Mouse (Mus musculus): Measurements from ENCODE around the gene Wdr90. TPM values are rescaled to one million over a fixed set of nuclear protein-coding genes. Genes with fewer than 3 reads are reported as not detected.

The Wdr90 gene
- polyA plus RNA-seq, 2 experiments, result 7.5 to 18.1 TPM

- peak overlapping the region; percentile 57 to 62 for H3K4me3 ChIP-seq (ENCODE audit: insufficient read depth in 1 of 2, low read depth in 2 of 2, low read length in 2 of 2)
- DNase-seq (ENCODE audit: low read depth in 3 of 3, low spot score in 3 of 3) (no peak), ATAC-seq (ENCODE audit: insufficient read depth) (peak; percentile 8; the same call in 1 of the 2 replicates)
- WGBS (ENCODE audit: insufficient replicate concordance), result under 1% methylated on average over 37 of the region's 37 CpGs
- H3K4me2 ChIP-seq (ENCODE audit: low read depth), result peak overlapping the region; percentile 92
- H3K9me3 ChIP-seq (ENCODE audit: control insufficient read depth, low read length), result no peaks in the 10 kb centered on the region
- peaks cover 11 to 22% of the 10 kb centered on the region in 2 experiments for H3K4me1 ChIP-seq (replicated peaks; ENCODE audit: control insufficient read depth in 2 of 2, insufficient read depth in 2 of 2, low read length in 1 of 2)
- peak overlapping the region; percentile 74 for H3K9ac ChIP-seq (replicated peaks)
- TF ChIP-seq CTCF (IDR thresholded peaks at IDR 0.05; ENCODE audit: low read depth) (peak; percentile 11; the same call in 1 of the 2 replicates), EP300 (IDR thresholded peaks at IDR 0.05; ENCODE audit: low read depth) (no peak)
- no peaks in the 10 kb centered on the region for H3K27me3 ChIP-seq (ENCODE audit: control insufficient read depth, insufficient read depth, low read length)
- H3K27ac ChIP-seq, result no peak overlapping the region
- H3K36me3 ChIP-seq (replicated peaks; ENCODE audit: control insufficient read depth, insufficient read depth, low read depth), result no peaks in the 10 kb centered on the region
These were observed 65.0 kb downstream of the Wdr90 start for GRCm38 (mm10) chr17:25796211-25796771.

DNA sequence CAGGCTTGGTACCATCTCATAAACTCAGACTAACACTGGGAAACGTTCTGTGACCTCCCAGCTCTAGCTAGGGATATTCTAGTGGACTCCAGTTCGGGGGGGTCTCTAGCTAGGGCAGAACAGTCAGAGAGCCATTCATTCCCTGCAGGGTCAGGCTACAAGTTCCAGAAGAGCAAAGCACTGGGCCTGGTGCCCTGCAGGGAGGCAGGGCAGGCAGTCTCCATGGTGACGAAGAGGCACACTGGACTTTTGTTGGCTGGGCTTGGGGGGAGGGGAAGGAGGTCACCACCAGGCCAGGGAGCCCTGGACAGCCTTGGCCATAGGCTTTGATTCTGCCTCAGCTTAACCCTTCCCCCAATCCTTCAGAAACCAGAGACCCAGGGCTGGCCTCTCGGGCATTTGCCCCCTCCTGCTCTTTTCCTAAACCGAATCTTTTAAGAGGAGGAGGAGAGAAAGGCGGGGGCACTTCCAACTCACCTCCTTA, 65.7 kb downstream of the Wdr90 start, which contains the start of gene AC134908.4:
Gene AC134908.4 (minus strand): TSS at position 51 of the 484 bp plus-strand sequence.
- 44% methylated on average over 6 of the region's 6 CpGs for WGBS (ENCODE audit: insufficient replicate concordance)
- no peak for ATAC-seq (ENCODE audit: insufficient read depth)
- Histone ChIP-seq H3K4me2 (ENCODE audit: low read depth) (peak within 1 kb of the TSS; percentile 92), H3K4me3 (ENCODE audit: insufficient read depth in 1 of 2, low read depth in 2 of 2, low read length in 2 of 2) (peak within 1 kb of the TSS; percentile 57 to 62), H3K9ac (replicated peaks) (peak within 1 kb of the TSS; percentile 74), H3K9me3 (ENCODE audit: control insufficient read depth, low read length) (no peaks in the 10 kb centered on the region), H3K27ac (no peak within 1 kb of the TSS), H3K36me3 (replicated peaks; ENCODE audit: control insufficient read depth, insufficient read depth, low read depth) (no peaks in the 10 kb centered on the region), H3K27me3 (ENCODE audit: control insufficient read depth, insufficient read depth, low read length) (no peaks in the 10 kb centered on the region), H3K4me1 (replicated peaks; ENCODE audit: control insufficient read depth in 2 of 2, insufficient read depth in 2 of 2, low read length in 1 of 2) (peaks cover 11 to 25% of the 10 kb centered on the region in 2 experiments)
- TF ChIP-seq EP300 (IDR thresholded peaks at IDR 0.05; ENCODE audit: low read depth), result no peak
- TF ChIP-seq CTCF (IDR thresholded peaks at IDR 0.05; ENCODE audit: low read depth), result no peak
- no peak for DNase-seq (ENCODE audit: low read depth in 3 of 3, low spot score in 3 of 3)

DNA sequence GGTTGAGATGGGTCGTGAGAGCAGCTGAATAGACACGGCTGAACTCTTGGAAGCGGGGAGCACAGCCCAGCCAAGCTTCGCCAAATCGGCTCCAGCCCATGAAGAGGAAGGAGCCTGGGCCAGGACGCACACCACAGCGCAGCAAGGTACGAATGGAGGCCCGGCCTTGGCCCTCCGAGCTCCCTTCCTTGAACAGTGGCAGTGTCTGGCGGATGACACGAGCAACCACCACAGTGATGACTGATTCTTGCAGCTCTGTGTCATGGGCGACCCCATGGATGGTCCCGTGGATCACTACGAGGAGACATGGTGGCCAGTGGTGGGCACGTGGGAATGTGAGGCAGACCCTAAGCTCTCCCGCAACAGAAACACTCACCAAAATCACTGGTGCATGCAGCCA, 66.3 kb downstream of the Wdr90 start:
- no peak for DNase-seq (ENCODE audit: low read depth in 3 of 3, low spot score in 3 of 3)
- H3K27me3 ChIP-seq (ENCODE audit: control insufficient read depth, insufficient read depth, low read length), result no peaks in the 10 kb centered on the region
- no peak for ATAC-seq (ENCODE audit: insufficient read depth)
- 83% methylated on average over 17 of the region's 17 CpGs for WGBS (ENCODE audit: insufficient replicate concordance)
- H3K4me3 ChIP-seq (ENCODE audit: insufficient read depth in 1 of 2, low read depth in 2 of 2, low read length in 2 of 2), result no peak overlapping the region
- no peak overlapping the region for H3K9ac ChIP-seq (replicated peaks)
- H3K4me2 ChIP-seq (ENCODE audit: low read depth), result no peak overlapping the region
- H3K36me3 ChIP-seq (replicated peaks; ENCODE audit: control insufficient read depth, insufficient read depth, low read depth), result no peaks in the 10 kb centered on the region
- peaks cover 11 to 25% of the 10 kb centered on the region in 2 experiments for H3K4me1 ChIP-seq (replicated peaks; ENCODE audit: control insufficient read depth in 2 of 2, insufficient read depth in 2 of 2, low read length in 1 of 2)
- no peaks in the 10 kb centered on the region for H3K9me3 ChIP-seq (ENCODE audit: control insufficient read depth, low read length)
- TF ChIP-seq CTCF (IDR thresholded peaks at IDR 0.05; ENCODE audit: low read depth), result no peak
- no peak for TF ChIP-seq EP300 (IDR thresholded peaks at IDR 0.05; ENCODE audit: low read depth)
- no peak overlapping the region for H3K27ac ChIP-seq

Small RNA genes lying within 50 kb of the gene (microRNA-seq; reads per million reads assigned to microRNA genes)
- not detected for gene Mir3082

Other genes with a start within 250 kb of the Wdr90 start
- gene Gng13, start 144.3 kb downstream of the Wdr90 start, polyA plus RNA-seq (2012; rRNA removed), result 0.60 TPM in 1 of 2 replicates, not detected in the other
- gene Gng13, start 144.3 kb downstream of the Wdr90 start, polyA plus RNA-seq (2014; fragmentation: Nextera tagmentation; extraction: Ambion mirVana), result not detected in 2 replicates
- 14.4 and 19.6 TPM in 2 replicates for gene Chtf18, start 134.1 kb downstream of the Wdr90 start, polyA plus RNA-seq (2012; rRNA removed)
- 12.4 and 15.5 TPM in 2 replicates for gene Chtf18, start 134.1 kb downstream of the Wdr90 start, polyA plus RNA-seq (2014; fragmentation: Nextera tagmentation; extraction: Ambion mirVana)
- 9.5 and 11.1 TPM in 2 replicates for gene Rpusd1, start 133.8 kb downstream of the Wdr90 start, polyA plus RNA-seq (2012; rRNA removed)
- gene Rpusd1, start 133.8 kb downstream of the Wdr90 start, polyA plus RNA-seq (2014; fragmentation: Nextera tagmentation; extraction: Ambion mirVana), result 5.9 and 6.1 TPM in 2 replicates
- gene Mslnl, start 125.5 kb downstream of the Wdr90 start, polyA plus RNA-seq (2012; rRNA removed), result not detected in 2 replicates
- not detected in 2 replicates for gene Mslnl, start 125.5 kb downstream of the Wdr90 start, polyA plus RNA-seq (2014; fragmentation: Nextera tagmentation; extraction: Ambion mirVana)
- gene Msln, start 107.1 kb downstream of the Wdr90 start, polyA plus RNA-seq (2012; rRNA removed), result 0.66 and 0.69 TPM in 2 replicates
- gene Msln, start 107.1 kb downstream of the Wdr90 start, polyA plus RNA-seq (2014; fragmentation: Nextera tagmentation; extraction: Ambion mirVana), result 0.91 and 1.0 TPM in 2 replicates
- gene Narfl, start 87.7 kb downstream of the Wdr90 start, polyA plus RNA-seq (2012; rRNA removed), result 7.5 and 10.2 TPM in 2 replicates
- 12.9 and 14.0 TPM in 2 replicates for gene Narfl, start 87.7 kb downstream of the Wdr90 start, polyA plus RNA-seq (2014; fragmentation: Nextera tagmentation; extraction: Ambion mirVana)
- gene Haghl, start 75.8 kb downstream of the Wdr90 start, polyA plus RNA-seq (2012; rRNA removed), result 6.1 and 7.6 TPM in 2 replicates
- gene Haghl, start 75.8 kb downstream of the Wdr90 start, polyA plus RNA-seq (2014; fragmentation: Nextera tagmentation; extraction: Ambion mirVana), result 5.8 and 6.1 TPM in 2 replicates
- 0.02 and 0.03 TPM in 2 replicates for gene Ccdc78, start 74.9 kb downstream of the Wdr90 start, polyA plus RNA-seq (2012; rRNA removed)
- gene Ccdc78, start 74.9 kb downstream of the Wdr90 start, polyA plus RNA-seq (2014; fragmentation: Nextera tagmentation; extraction: Ambion mirVana), result not detected in 2 replicates
- gene Fam173a, start 68.6 kb downstream of the Wdr90 start, polyA plus RNA-seq (2012; rRNA removed), result 37.7 and 46.6 TPM in 2 replicates
- 57.2 and 57.7 TPM in 2 replicates for gene Fam173a, start 68.6 kb downstream of the Wdr90 start, polyA plus RNA-seq (2014; fragmentation: Nextera tagmentation; extraction: Ambion mirVana)
- not detected in 2 replicates for gene AC134908.4, start 65.8 kb downstream of the Wdr90 start, polyA plus RNA-seq (2012; rRNA removed)
- not detected in 2 replicates for gene AC134908.4, start 65.8 kb downstream of the Wdr90 start, polyA plus RNA-seq (2014; fragmentation: Nextera tagmentation; extraction: Ambion mirVana)
- 20.3 and 27.3 TPM in 2 replicates for gene Metrn, start 64.4 kb downstream of the Wdr90 start, polyA plus RNA-seq (2012; rRNA removed)
- 4.1 TPM in 2 replicates for gene Metrn, start 64.4 kb downstream of the Wdr90 start, polyA plus RNA-seq (2014; fragmentation: Nextera tagmentation; extraction: Ambion mirVana)
- gene Fbxl16, start 52.4 kb downstream of the Wdr90 start, polyA plus RNA-seq (2012; rRNA removed), result 0.04 and 0.22 TPM in 2 replicates
- gene Fbxl16, start 52.4 kb downstream of the Wdr90 start, polyA plus RNA-seq (2014; fragmentation: Nextera tagmentation; extraction: Ambion mirVana), result not detected in 2 replicates
- 14.1 and 14.3 TPM in 2 replicates for gene Wdr24, start 37.9 kb downstream of the Wdr90 start, polyA plus RNA-seq (2012; rRNA removed)
- gene Wdr24, start 37.9 kb downstream of the Wdr90 start, polyA plus RNA-seq (2014; fragmentation: Nextera tagmentation; extraction: Ambion mirVana), result 9.2 and 11.4 TPM in 2 replicates
- gene Jmjd8, start 32.6 kb downstream of the Wdr90 start, polyA plus RNA-seq (2012; rRNA removed), result 17.3 and 17.9 TPM in 2 replicates
- 13.7 and 16.2 TPM in 2 replicates for gene Jmjd8, start 32.6 kb downstream of the Wdr90 start, polyA plus RNA-seq (2014; fragmentation: Nextera tagmentation; extraction: Ambion mirVana)
- gene Stub1, start 28.1 kb downstream of the Wdr90 start, polyA plus RNA-seq (2012; rRNA removed), result 70.2 and 85.1 TPM in 2 replicates
- 96.7 and 100 TPM in 2 replicates for gene Stub1, start 28.1 kb downstream of the Wdr90 start, polyA plus RNA-seq (2014; fragmentation: Nextera tagmentation; extraction: Ambion mirVana)
- 1.5 and 2.0 TPM in 2 replicates for gene Rhbdl1, start 24.2 kb downstream of the Wdr90 start, polyA plus RNA-seq (2012; rRNA removed)
- gene Rhbdl1, start 24.2 kb downstream of the Wdr90 start, polyA plus RNA-seq (2014; fragmentation: Nextera tagmentation; extraction: Ambion mirVana), result 0.35 and 0.58 TPM in 2 replicates
- gene Gm20683, start 19.7 kb downstream of the Wdr90 start, polyA plus RNA-seq (2012; rRNA removed), result 3.3 and 6.9 TPM in 2 replicates
- gene Gm20683, start 19.7 kb downstream of the Wdr90 start, polyA plus RNA-seq (2014; fragmentation: Nextera tagmentation; extraction: Ambion mirVana), result 0.43 TPM in 1 of 2 replicates, not detected in the other
- gene Rhot2, start 16.6 kb downstream of the Wdr90 start, polyA plus RNA-seq (2012; rRNA removed), result 33.3 and 34.7 TPM in 2 replicates
- 4.2 and 5.3 TPM in 2 replicates for gene Rhot2, start 16.6 kb downstream of the Wdr90 start, polyA plus RNA-seq (2014; fragmentation: Nextera tagmentation; extraction: Ambion mirVana)
- gene Mcrip2, start 7.3 kb upstream of the Wdr90 start, polyA plus RNA-seq (2012; rRNA removed), result 22.1 and 23.1 TPM in 2 replicates
- gene Mcrip2, start 7.3 kb upstream of the Wdr90 start, polyA plus RNA-seq (2014; fragmentation: Nextera tagmentation; extraction: Ambion mirVana), result 44.0 and 44.9 TPM in 2 replicates
- 45.3 and 47.6 TPM in 2 replicates for gene Mettl26, start 13.6 kb upstream of the Wdr90 start, polyA plus RNA-seq (2012; rRNA removed)
- 46.5 and 50.3 TPM in 2 replicates for gene Mettl26, start 13.6 kb upstream of the Wdr90 start, polyA plus RNA-seq (2014; fragmentation: Nextera tagmentation; extraction: Ambion mirVana)
- 0.54 and 0.71 TPM in 2 replicates for gene Wfikkn1, start 19.4 kb upstream of the Wdr90 start, polyA plus RNA-seq (2012; rRNA removed)
- gene Wfikkn1, start 19.4 kb upstream of the Wdr90 start, polyA plus RNA-seq (2014; fragmentation: Nextera tagmentation; extraction: Ambion mirVana), result 0.52 and 0.67 TPM in 2 replicates
- 6.4 and 7.8 TPM in 2 replicates for gene Rab40c, start 58.2 kb upstream of the Wdr90 start, polyA plus RNA-seq (2012; rRNA removed)
- 3.4 and 3.8 TPM in 2 replicates for gene Rab40c, start 58.2 kb upstream of the Wdr90 start, polyA plus RNA-seq (2014; fragmentation: Nextera tagmentation; extraction: Ambion mirVana)
- 270 and 414 TPM in 2 replicates for gene Pigq, start 83.4 kb upstream of the Wdr90 start, polyA plus RNA-seq (2012; rRNA removed)
- 170 and 186 TPM in 2 replicates for gene Pigq, start 83.4 kb upstream of the Wdr90 start, polyA plus RNA-seq (2014; fragmentation: Nextera tagmentation; extraction: Ambion mirVana)
- gene Nhlrc4, start 83.5 kb upstream of the Wdr90 start, polyA plus RNA-seq (2012; rRNA removed), result 4.3 and 8.9 TPM in 2 replicates
- gene Nhlrc4, start 83.5 kb upstream of the Wdr90 start, polyA plus RNA-seq (2014; fragmentation: Nextera tagmentation; extraction: Ambion mirVana), result 1.9 and 4.6 TPM in 2 replicates
- gene A930017K11Rik, start 91.1 kb upstream of the Wdr90 start, polyA plus RNA-seq (2012; rRNA removed), result 0.16 and 0.24 TPM in 2 replicates
- gene A930017K11Rik, start 91.1 kb upstream of the Wdr90 start, polyA plus RNA-seq (2014; fragmentation: Nextera tagmentation; extraction: Ambion mirVana), result 0.13 and 0.37 TPM in 2 replicates
- 7.7 and 9.0 TPM in 2 replicates for gene Capn15, start 124.3 kb upstream of the Wdr90 start, polyA plus RNA-seq (2012; rRNA removed)
- gene Capn15, start 124.3 kb upstream of the Wdr90 start, polyA plus RNA-seq (2014; fragmentation: Nextera tagmentation; extraction: Ambion mirVana), result 8.3 and 11.8 TPM in 2 replicates
- gene Rab11fip3, start 208.1 kb upstream of the Wdr90 start, polyA plus RNA-seq (2012; rRNA removed), result 2.1 and 2.3 TPM in 2 replicates
- gene Rab11fip3, start 208.1 kb upstream of the Wdr90 start, polyA plus RNA-seq (2014; fragmentation: Nextera tagmentation; extraction: Ambion mirVana), result 1.4 and 1.8 TPM in 2 replicates
- gene Decr2, start 228.8 kb upstream of the Wdr90 start, polyA plus RNA-seq (2012; rRNA removed), result 6.2 and 6.8 TPM in 2 replicates
- gene Decr2, start 228.8 kb upstream of the Wdr90 start, polyA plus RNA-seq (2014; fragmentation: Nextera tagmentation; extraction: Ambion mirVana), result 5.5 and 6.5 TPM in 2 replicates
- 46.2 and 52.2 TPM in 2 replicates for gene Nme4, start 234.1 kb upstream of the Wdr90 start, polyA plus RNA-seq (2012; rRNA removed)
- gene Nme4, start 234.1 kb upstream of the Wdr90 start, polyA plus RNA-seq (2014; fragmentation: Nextera tagmentation; extraction: Ambion mirVana), result 45.1 and 46.7 TPM in 2 replicates

Measured in liver, embryonic 14.5 days (tissue).